Mouse (Mus musculus): ENCODE measurements at regions not wholly inside any gene's neighbourhood (a gene's known extent, or its start where the extent isn't known, plus 50 kb on each side); places are given as distances from the start of the nearest gene placed in this dataset.

DNA sequence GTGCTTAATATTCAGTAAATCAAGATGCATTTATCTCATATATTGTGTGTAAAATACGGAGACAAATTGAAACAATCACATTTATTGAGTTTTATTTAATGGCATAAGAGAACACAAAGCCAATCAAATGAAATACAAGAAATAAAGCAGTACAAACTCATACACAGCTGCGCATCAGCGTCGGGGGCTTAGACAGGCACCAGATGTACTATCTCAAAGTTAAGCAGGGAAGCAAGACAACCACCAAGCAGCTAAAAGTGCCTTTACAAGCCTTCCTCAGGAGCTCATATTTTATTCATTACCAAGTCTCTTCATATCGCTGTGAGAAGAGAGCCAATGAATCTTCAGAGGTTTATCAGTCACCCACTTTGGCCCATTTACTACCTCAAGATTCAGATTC is 107.0 kb upstream of the Apob start:
- TF ChIP-seq EP300 (IDR thresholded peaks at IDR 0.05; ENCODE audit: low read depth) = no peak
- TF ChIP-seq CTCF (IDR thresholded peaks at IDR 0.05; ENCODE audit: low read depth) = no peak

Data from liver, embryonic 14.5 days (tissue).